Mouse (Mus musculus): ENCODE results near the gene Msi1.
"Not testable (repeated sequence)": the region's sequence is repeated elsewhere in the genome, so short reads cannot be mapped to it uniquely, and the experiment has no call there.

DNA sequence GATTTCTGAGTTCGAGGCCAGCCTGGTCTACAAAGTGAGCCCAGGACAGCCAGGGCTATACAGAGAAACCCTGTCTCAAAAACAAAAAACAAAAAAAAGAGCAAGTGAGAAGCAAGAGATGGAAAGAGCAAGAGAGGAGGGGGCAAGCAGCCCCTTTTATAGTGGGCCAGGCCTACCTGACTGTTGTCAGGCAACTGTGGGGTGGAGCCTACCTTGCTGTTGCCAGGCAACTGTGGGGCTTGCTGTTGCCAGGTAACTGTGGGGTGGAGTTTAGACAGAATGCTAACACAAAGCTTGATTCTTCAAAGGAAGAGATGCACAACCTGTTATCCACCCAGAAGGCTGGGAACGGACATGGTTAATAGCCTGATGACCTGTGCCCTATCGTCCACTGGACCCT lies 66.2 kb downstream of the Msi1 start:
- not testable (repeated sequence) for TF ChIP-seq GATA1, TAL1 (IDR thresholded peaks at IDR 0.05; ENCODE audit: low read length)
